Mouse (Mus musculus) CD4-positive naive resting alpha-beta T cell, adult 57 days (primary cell): Measurements from ENCODE around the gene Fkbp10. TPM values are rescaled to one million over a fixed set of nuclear protein-coding genes. Genes with fewer than 3 reads are reported as not detected.

Experiments used
- total RNA-seq: library from RNA; stranded (reverse); gene quantifications from one replicate; pipeline ENCODE4 v1.2.4, GENCODE M21; 2023

The Fkbp10 gene
- total RNA-seq = 1.8 TPM

DNA sequence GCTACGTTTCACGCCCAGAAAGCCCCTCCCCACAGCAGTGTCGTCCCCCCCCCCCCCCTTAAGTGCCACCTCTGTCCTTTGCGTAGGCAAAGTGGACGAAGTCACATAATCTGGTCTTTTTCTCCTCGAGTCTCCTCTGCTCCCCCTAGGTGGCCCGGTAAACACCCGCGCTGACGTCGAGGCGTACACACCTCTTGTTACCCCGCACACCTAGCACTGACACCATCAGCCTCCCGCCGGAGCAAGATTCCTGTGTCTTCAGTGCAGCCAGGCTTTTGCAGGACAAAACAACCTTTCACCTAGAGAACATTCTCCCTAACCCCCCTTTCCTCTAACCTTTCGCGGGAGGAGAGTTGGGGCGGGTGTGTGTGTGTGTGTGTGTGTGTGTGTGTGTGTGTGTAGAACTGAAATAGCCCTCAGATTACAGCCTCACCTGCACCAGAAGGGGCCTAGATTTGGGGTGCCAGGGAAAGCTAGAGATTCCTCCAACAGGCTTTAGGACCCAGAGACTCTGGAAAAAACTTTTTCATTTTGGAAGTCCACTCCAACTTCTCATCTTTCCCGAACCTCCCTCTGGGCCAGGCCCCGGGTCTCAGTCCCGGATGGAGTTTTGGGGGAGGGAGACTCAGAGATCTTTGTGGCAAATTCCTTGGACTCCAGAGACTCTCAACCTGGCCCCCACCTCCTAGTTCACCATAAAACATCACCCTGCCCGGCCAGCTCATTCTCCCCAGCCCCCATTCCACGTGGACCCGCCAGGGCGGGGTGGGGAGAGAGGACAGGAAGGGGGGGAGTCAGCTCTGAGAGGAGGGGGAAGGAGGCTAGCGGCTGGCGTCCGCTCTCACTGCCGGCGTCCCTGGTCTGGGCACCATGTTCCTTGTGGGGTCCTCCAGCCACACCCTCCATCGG is at the start of gene Fkbp10:
TSS of gene Fkbp10 (plus strand) at position 784 of the 909 bp plus-strand sequence.

DNA sequence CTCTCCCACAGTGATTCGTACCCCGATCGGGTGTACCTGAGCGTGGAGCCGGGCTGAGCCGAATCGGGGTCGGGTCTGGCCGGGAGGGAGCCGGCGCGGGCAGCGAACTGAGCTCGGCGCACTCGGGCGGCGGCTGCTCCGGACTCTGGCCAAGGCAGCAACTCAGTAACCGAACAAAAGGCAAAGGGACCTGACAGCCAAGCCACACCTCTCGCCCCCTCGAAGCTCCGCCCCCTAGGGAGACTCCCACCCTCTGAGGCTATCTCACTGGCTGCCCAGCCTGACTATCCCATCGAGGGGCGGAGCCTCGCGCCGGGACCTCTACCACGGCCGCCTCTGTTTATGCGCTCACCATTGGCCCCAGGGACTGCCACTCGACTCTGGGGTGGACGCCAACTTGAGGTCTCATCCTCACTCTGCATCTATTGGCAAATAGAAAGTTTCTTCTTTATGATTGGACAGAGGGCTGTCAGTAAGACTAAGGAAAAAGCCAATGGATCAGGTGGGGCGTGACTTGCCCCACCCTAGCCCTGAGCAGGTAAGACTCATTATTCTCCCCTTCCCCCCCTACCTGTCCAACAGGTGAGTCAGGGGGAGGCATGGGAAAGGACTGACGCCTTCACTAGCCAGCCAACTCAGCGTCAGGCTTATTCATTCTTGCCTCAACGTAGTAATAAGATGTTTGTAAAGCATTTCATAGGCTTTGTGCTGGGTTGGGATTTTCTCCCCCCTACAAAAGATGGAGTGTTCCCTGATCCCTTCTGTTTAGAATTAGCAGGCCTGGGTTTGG is 17.7 kb upstream of the Fkbp10 start, which contains the start of gene Jup:
TSS of gene Jup (minus strand) at position 164 of the 790 bp plus-strand sequence.

DNA sequence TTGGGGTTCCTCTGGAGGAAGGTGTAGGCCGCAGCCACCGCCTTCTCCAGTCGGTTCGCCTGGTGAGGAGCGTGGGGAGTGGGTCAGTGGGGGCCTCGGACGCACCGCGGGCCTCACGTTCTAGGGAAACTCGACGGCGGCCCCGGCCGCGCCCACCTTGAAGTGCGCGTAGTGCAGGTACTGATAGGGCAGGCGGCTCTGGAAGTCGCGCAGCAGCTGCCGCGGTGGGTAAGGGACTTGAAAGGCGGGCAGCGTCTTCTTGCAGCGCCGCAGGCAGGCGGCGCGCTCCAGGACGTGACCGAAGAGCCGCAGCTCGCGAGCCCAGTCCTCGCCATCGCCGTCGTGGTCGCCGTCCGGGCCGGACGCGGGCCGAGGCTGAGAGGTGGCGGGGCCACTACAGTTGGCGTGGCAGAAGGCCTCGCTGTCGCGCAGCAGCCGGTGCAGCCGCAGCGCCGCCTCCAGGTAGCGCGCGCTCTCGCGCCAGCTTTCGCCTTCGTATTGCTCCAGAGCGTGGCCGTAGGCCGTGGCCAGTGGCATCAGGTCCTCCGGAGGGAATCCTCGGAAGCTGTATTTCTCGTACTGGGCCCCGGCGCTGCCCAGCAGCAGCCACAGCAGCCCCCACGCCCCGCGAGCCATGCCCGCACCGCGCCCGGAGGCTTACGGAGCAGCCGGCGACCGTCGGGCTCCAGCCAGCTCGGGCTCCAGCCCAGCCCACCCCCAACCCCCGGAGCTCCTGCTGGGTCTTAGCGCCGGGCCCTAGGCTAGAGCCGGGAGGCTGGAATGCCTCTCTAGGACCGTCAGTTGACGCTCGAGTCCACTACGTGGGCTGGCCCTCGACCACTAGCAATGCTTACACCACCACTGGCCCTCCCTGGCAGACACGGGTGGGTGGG is 1.2 kb upstream of the Fkbp10 start, which contains the start of gene P3h4:
TSS of gene P3h4 (minus strand) at position 816 of the 893 bp plus-strand sequence.

DNA sequence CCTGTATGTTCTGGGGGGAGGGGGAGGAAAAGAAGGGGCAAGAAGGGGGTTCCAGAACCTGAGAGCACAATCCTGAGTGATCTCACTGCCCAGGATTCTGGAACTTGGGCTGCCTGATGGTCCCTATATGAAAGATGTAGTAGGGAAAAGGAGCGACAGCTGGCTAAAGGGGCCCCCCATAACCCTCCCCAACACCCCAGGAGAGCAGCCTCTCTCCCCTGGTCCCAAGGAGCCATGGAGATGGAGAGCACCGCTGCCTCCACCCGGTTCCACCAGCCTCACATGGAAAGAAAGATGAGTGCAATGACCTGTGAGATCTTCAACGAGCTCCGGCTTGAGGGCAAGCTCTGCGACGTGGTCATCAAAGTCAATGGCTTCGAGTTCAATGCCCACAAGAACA is 26.3 kb downstream of the Fkbp10 start, which contains the start of the genes Nt5c3b and Klhl10:
TSS of gene Nt5c3b (minus strand) at position 12 of the 400 bp plus-strand sequence.
TSS of gene Klhl10 (plus strand) at position 121 of the 400 bp plus-strand sequence.

DNA sequence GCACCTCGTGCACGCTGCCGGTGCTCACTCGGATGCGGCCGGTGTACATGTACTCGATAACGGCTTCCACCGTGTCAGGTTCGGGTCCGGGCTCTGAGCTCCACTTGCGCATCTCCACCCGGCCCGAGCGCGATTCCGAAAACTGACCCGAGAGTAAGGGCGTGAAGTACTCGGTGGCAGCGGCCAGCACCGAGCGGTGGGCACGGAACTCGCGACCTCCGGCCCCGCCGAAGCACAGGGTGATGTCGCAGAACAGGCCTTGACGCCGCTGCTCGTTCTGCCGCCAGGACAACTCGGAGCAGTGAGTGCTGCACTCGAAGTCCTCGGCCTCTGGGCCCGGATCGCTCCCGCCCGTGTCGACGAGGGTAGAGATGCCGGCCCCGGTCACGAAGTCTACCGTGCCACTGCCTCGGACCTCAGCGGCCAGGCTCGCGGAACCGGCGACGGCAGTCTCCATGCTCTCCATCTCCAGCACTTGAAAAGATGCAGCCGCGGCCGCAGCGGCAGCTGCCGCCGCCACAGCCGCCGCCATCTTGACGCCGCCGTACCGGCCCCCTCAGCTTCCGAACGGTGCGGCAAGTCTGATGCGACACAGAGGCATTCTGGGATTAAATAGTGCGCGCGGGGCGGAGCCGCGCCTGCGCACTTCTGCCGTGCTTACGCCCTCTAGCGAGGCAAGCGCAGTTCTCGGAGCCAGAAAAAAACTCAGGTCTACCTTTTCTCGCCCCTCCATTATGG is 56.9 kb downstream of the Fkbp10 start, which contains the start of gene Klhl11:
TSS of gene Klhl11 (minus strand) at position 545 of the 738 bp plus-strand sequence.

Other genes starting within 250 kb of the Fkbp10 start
- gene Krt9, start 222.5 kb upstream of the Fkbp10 start, total RNA-seq = not detected
- not detected for gene Krt14, start 208.1 kb upstream of the Fkbp10 start, total RNA-seq
- not detected for gene Krt16, start 166.8 kb upstream of the Fkbp10 start, total RNA-seq
- gene Krt17, start 154.7 kb upstream of the Fkbp10 start, total RNA-seq = not detected
- gene Krt42, start 145.8 kb upstream of the Fkbp10 start, total RNA-seq = not detected
- 2,248 TPM for gene Eif1, start 95.8 kb upstream of the Fkbp10 start, total RNA-seq
- gene Gast, start 81.3 kb upstream of the Fkbp10 start, total RNA-seq = not detected
- 0.86 TPM for gene Hap1, start 59.6 kb upstream of the Fkbp10 start, total RNA-seq
- gene Jup, start 17.9 kb upstream of the Fkbp10 start, total RNA-seq = 13.5 TPM
- 0.35 TPM for gene P3h4, start 861 bp upstream of the Fkbp10 start, total RNA-seq
- gene Nt5c3b, start 26.1 kb downstream of the Fkbp10 start, total RNA-seq = 91.2 TPM
- gene Klhl10, start 26.2 kb downstream of the Fkbp10 start, total RNA-seq = 2.0 TPM
- 27.2 TPM for gene Klhl11, start 57.0 kb downstream of the Fkbp10 start, total RNA-seq
- gene Acly, start 112.3 kb downstream of the Fkbp10 start, total RNA-seq = 150 TPM
- gene Ttc25, start 129.9 kb downstream of the Fkbp10 start, total RNA-seq = not detected
- 107 TPM for gene Cnp, start 159.2 kb downstream of the Fkbp10 start, total RNA-seq
- 20.9 TPM for gene Nkiras2, start 203.5 kb downstream of the Fkbp10 start, total RNA-seq
- gene Dnajc7, start 204.5 kb downstream of the Fkbp10 start, total RNA-seq = 411 TPM